Mouse (Mus musculus) cerebellum, adult 2 months (tissue): ENCODE measurements around the gene Asb18.

Experiments
- CTCF ChIP-seq: fragments of 200-500 bp; IDR thresholded peaks from 2 replicates; pipeline ENCODE4 v1.5.1; 2011; ENCODE audit warnings: low read depth, mild to moderate bottlenecking, control low read depth, low read length, moderate library complexity, borderline replicate concordance; ENCODE audit not compliant: insufficient read depth
- POLR2A ChIP-seq: fragments of 200-500 bp; IDR thresholded peaks from 2 replicates; pipeline ENCODE4 v1.6.1; 2011; ENCODE audit warnings: low read length, control low read depth, borderline replicate concordance; ENCODE audit not compliant: insufficient read depth

DNA sequence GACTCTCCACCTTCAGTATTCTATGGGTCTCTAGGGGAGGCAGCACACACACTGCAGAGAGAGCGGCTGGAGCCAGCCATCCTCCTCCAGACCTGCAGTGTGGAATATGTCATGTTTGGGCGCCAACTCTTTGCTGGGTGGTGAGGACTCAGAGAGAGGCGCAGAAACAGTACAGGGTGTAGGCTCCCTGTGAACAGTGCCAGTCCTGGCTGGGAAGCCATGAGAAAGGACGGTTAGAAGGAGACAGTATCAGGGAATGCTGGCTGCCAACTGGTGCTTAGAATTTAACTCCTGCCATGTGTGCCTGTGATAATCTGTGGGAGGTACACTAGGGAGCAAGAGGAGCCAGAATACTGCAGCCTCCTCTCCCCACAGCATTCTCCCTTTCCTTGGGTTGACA lies 40.5 kb upstream of the Asb18 start:
- TF ChIP-seq CTCF (no peak), POLR2A (no peak)
